Mouse (Mus musculus): ENCODE data around the gene Ptpra.
"Not testable (repeated sequence)": the region's sequence is repeated elsewhere in the genome, so short reads cannot be mapped to it uniquely, and the experiment has no call there.

The Ptpra gene

GRCm38 (mm10) chr2:130558015-130558414 lies 107.9 kb downstream of the Ptpra start:
- no peak for DNase-seq (ENCODE audit: low spot score)

GRCm38 (mm10) chr2:130563212-130564055 lies 113.4 kb downstream of the Ptpra start, which contains the start of gene Mrps26:
Mrps26 (plus strand) TSS chr2:130563742.
- peak; percentile 93 for DNase-seq (ENCODE audit: low spot score)

- no peak for DNase-seq (ENCODE audit: low spot score)
Observed at GRCm38 (mm10) chr2:130564063-130564462, 114.0 kb downstream of the Ptpra start.

- DNase-seq (ENCODE audit: low spot score) = no peak
Observed at GRCm38 (mm10) chr2:130564983-130565382, 114.9 kb downstream of the Ptpra start.

- DNase-seq (ENCODE audit: low spot score) = no peak
Observed at GRCm38 (mm10) chr2:130568921-130569320, 118.8 kb downstream of the Ptpra start.

- no peak for DNase-seq (ENCODE audit: low spot score)
Observed at GRCm38 (mm10) chr2:130569926-130570325, 119.8 kb downstream of the Ptpra start.

- no peak for DNase-seq (ENCODE audit: low spot score)
Observed at GRCm38 (mm10) chr2:130574960-130575359, 124.9 kb downstream of the Ptpra start.

GRCm38 (mm10) chr2:130575873-130576272 lies 125.8 kb downstream of the Ptpra start, which contains the start of gene Oxt:
Oxt (plus strand) TSS chr2:130576173.
- no peak for DNase-seq (ENCODE audit: low spot score)

GRCm38 (mm10) chr2:130576564-130576963 lies 126.5 kb downstream of the Ptpra start:
- DNase-seq (ENCODE audit: low spot score) = not testable (repeated sequence)

GRCm38 (mm10) chr2:130577021-130577420 lies 126.9 kb downstream of the Ptpra start:
- DNase-seq (ENCODE audit: low spot score) = no peak

GRCm38 (mm10) chr2:130577632-130578031 lies 127.6 kb downstream of the Ptpra start:
- DNase-seq (ENCODE audit: low spot score) = peak; percentile 62

- peak; percentile 58 for DNase-seq (ENCODE audit: low spot score)
Observed at GRCm38 (mm10) chr2:130578148-130578547, 128.1 kb downstream of the Ptpra start.

- DNase-seq (ENCODE audit: low spot score) = no peak
Observed at GRCm38 (mm10) chr2:130579791-130580190, 129.7 kb downstream of the Ptpra start.

GRCm38 (mm10) chr2:130581201-130581600 lies 131.1 kb downstream of the Ptpra start:
- no peak for DNase-seq (ENCODE audit: low spot score)

- DNase-seq (ENCODE audit: low spot score) = no peak
Observed at GRCm38 (mm10) chr2:130582552-130582951, 132.5 kb downstream of the Ptpra start, which contains the start of gene Avp. Avp (minus strand) TSS chr2:130582554.

- no peak for DNase-seq (ENCODE audit: low spot score)
Observed at GRCm38 (mm10) chr2:130583902-130584560, 134.0 kb downstream of the Ptpra start.

GRCm38 (mm10) chr2:130586016-130586415 lies 135.9 kb downstream of the Ptpra start:
- no peak for DNase-seq (ENCODE audit: low spot score)

GRCm38 (mm10) chr2:130588373-130588772 lies 138.3 kb downstream of the Ptpra start:
- DNase-seq (ENCODE audit: low spot score) = no peak

GRCm38 (mm10) chr2:130589157-130589556 lies 139.1 kb downstream of the Ptpra start:
- DNase-seq (ENCODE audit: low spot score) = no peak

GRCm38 (mm10) chr2:130589761-130590160 lies 139.7 kb downstream of the Ptpra start:
- no peak for DNase-seq (ENCODE audit: low spot score)

- DNase-seq (ENCODE audit: low spot score) = no peak
Observed at GRCm38 (mm10) chr2:130591016-130591415, 140.9 kb downstream of the Ptpra start.

- no peak for DNase-seq (ENCODE audit: low spot score)
Observed at GRCm38 (mm10) chr2:130595596-130595995, 145.5 kb downstream of the Ptpra start.

- DNase-seq (ENCODE audit: low spot score) = peak; percentile 18
Observed at GRCm38 (mm10) chr2:130597601-130598010, 147.5 kb downstream of the Ptpra start.
